Mouse (Mus musculus) thymus, adult 2 months (tissue): ENCODE data around the gene Mb.

Experiments used
- CTCF ChIP-seq: fragments of 200-500 bp; IDR thresholded peaks from 2 replicates; pipeline ENCODE4 v1.5.1; 2012; ENCODE audit warnings: mild to moderate bottlenecking, control low read depth, low read length, moderate library complexity, borderline replicate concordance; ENCODE audit not compliant: control insufficient read depth, poor library complexity, insufficient read depth; ENCODE audit errors: extremely low read depth
- POLR2A ChIP-seq: fragments of 200-500 bp; IDR thresholded peaks from 2 replicates; pipeline ENCODE4 v1.6.1; 2012; ENCODE audit warnings: mild to moderate bottlenecking, low read length, control low read depth, moderate library complexity; ENCODE audit not compliant: control insufficient read depth, poor library complexity, insufficient read depth; ENCODE audit errors: extremely low read depth

DNA sequence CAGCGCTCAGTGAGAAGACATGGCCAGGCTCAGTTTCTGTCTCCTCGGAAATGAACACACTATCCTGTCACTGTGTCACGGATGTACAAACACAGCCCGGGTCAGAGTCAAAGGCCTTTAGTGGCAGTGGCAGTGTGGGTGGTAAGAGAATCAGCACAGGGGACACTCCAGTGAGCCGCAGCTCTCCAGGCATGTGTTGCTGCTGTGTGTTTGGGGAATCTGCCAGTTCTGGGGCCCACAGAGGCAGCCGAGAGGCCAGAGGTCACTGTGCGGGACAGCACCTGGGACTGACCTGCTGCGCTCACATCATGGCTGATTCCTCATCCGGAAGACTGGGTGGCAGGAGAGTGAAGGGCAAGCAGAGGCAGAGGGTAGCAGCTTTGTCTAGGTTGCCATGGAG lies 27.4 kb upstream of the Mb start:
- TF ChIP-seq POLR2A (no peak), CTCF (no peak)
